29 mouse cellular contexts compared by ENCODE assay signal in the genomic region with DNA sequence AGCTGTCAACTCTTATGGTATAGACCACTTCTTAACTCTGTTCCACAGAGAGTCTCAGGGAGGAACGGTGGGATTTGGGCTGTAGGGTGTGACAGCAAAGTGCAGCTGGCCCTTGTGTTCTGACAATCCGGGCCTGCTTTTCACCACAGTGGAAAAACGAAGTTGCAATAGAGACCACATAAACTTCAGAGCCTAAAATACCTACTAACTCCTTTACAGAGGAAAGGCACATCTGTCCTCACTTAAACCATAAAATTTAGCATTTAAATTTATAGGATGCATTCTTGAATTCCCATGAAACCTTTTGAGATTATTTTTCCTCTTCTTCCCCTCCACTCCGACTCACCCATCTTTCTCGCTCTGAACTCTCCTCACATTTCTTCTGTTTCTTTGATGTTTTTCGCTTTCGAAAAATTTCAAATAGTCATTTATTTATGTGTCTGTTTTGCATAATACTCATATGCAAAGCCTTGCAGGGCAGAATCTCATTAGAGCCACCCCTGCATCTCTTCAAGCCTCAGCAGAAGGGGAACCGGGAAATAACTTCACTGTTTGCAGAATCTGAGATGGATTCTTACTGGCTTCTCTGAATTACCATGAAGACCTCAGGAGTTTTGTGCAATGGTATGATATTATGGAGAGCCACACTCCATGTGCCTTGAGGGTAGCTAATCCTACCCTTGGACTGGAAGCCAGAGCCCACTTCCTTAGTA.
DNase-seq lines count a peak whose midpoint lies in the region; ATAC-seq and TF ChIP-seq lines count a peak whose summit lies in the region.
"Had no signal": no experiment of that assay in that cellular context is flagged by ENCODE, and none has a peak within 500 bp of the region (broad histone marks: within the 10 kb centered on the region; RNA-seq: fewer than 3 reads in every experiment).

No protein-coding gene starts in this region.

- DNase-seq in limb, embryonic 11.5 days (ENCODE audit: low spot score): peak; percentile 15
- no peak for DNase-seq in limb, embryonic 10.5 days (ENCODE audit: low spot score)
- DNase-seq in brain, adult 2 months (ENCODE audit: low read depth, low spot score): peak; percentile 30
- peak; percentile 65 for DNase-seq in embryonic facial prominence, embryonic 14.5 days (ENCODE audit: low spot score)
- no peak for DNase-seq in hindbrain, postnatal 0 days (ENCODE audit: low spot score)
- DNase-seq in adrenal gland, postnatal 10 days: no peak
- DNase-seq: adrenal gland, adult 8-10 months; cerebellum, adult 11 months; cerebellum, adult 9-10 months; cerebellum, postnatal 36 days; gastrocnemius, adult 2 months; gastrocnemius, postnatal 36 days; heart, adult 18-20 months; heart, postnatal 36 days; kidney, adult 9 months; kidney, postnatal 10 days; retina, postnatal 1 day; spleen, adult 18-20 months; thymus, postnatal 4 days had no signal

- ATAC-seq in limb, embryonic 11.5 days (ENCODE audit: insufficient number of reproducible peaks, low FRiP score, low TSS enrichment, low read depth): no peak
- no peak for ATAC-seq in embryonic facial prominence, embryonic 14.5 days (ENCODE audit: low read depth)
- ATAC-seq in limb, embryonic 15.5 days (ENCODE audit: insufficient number of reproducible peaks, low FRiP score, low TSS enrichment, low read depth): no peak
- no peak for ATAC-seq in hindbrain, postnatal 0 days
- ATAC-seq: activated CD4-positive, CD25-positive, alpha-beta regulatory T cell, adult 4 months; CD4-positive, CD25-positive, alpha-beta regulatory T cell, adult 4 months; forebrain, embryonic 14.5 days; intestine, embryonic 16.5 days had no signal

- no peak overlapping the region for H3K27ac ChIP-seq in limb, embryonic 11.5 days (replicated peaks; ENCODE audit: low read depth, low read length)
- H3K27ac ChIP-seq in limb, embryonic 10.5 days: no peak overlapping the region
- peak overlapping the region; percentile 58 for H3K27ac ChIP-seq in embryonic facial prominence, embryonic 14.5 days (replicated peaks; ENCODE audit: low read depth, low read length)
- peak overlapping the region; percentile 55; the same call in 1 of the 2 replicates for H3K27ac ChIP-seq in limb, embryonic 15.5 days
- H3K27ac ChIP-seq in hindbrain, postnatal 0 days: no peak overlapping the region
- H3K27ac ChIP-seq: gastrocnemius, adult 2 months; hindbrain, embryonic 12.5 days; lung, embryonic 15.5 days; midbrain, embryonic 10.5 days had no signal

- no peak overlapping the region for H3K4me2 ChIP-seq in limb, embryonic 11.5 days (ENCODE audit: low read depth, severe bottlenecking)
- H3K4me2 ChIP-seq in embryonic facial prominence, embryonic 14.5 days (ENCODE audit: low read depth, low read length): no peak overlapping the region
- no peak overlapping the region for H3K4me2 ChIP-seq in limb, embryonic 15.5 days
- H3K4me2 ChIP-seq in hindbrain, postnatal 0 days (ENCODE audit: low read depth, low read length): no peak overlapping the region
- H3K4me2 ChIP-seq: heart, embryonic 11.5 days; hindbrain, embryonic 12.5 days; liver, embryonic 11.5 days; lung, embryonic 15.5 days had no signal

- no peak for TF ChIP-seq CTCF in hindbrain, postnatal 0 days (IDR thresholded peaks at IDR 0.05; ENCODE audit: low read depth)

- H3K4me1 ChIP-seq in limb, embryonic 11.5 days (ENCODE audit: control insufficient read depth, insufficient read depth, low read length): no peaks in the 10 kb centered on the region
- H3K4me1 ChIP-seq in limb, embryonic 10.5 days: no peaks in the 10 kb centered on the region
- peaks cover 5% of the 10 kb centered on the region; the same call in 1 of the 2 replicates for H3K4me1 ChIP-seq in embryonic facial prominence, embryonic 14.5 days (ENCODE audit: control insufficient read depth, insufficient read depth, low read length)
- no peaks in the 10 kb centered on the region; the same call in 1 of the 2 replicates for H3K4me1 ChIP-seq in limb, embryonic 15.5 days
- no peaks in the 10 kb centered on the region for H3K4me1 ChIP-seq in hindbrain, postnatal 0 days (ENCODE audit: insufficient read depth, low read length)
- H3K4me1 ChIP-seq: hindbrain, embryonic 12.5 days; lung, embryonic 15.5 days; midbrain, embryonic 10.5 days had no signal

- no peaks in the 10 kb centered on the region for H3K9me3 ChIP-seq in limb, embryonic 11.5 days (ENCODE audit: control insufficient read depth, low read length)
- H3K9me3 ChIP-seq in limb, embryonic 10.5 days (replicated peaks): no peaks in the 10 kb centered on the region
- H3K9me3 ChIP-seq in embryonic facial prominence, embryonic 14.5 days (ENCODE audit: control insufficient read depth, low read length): no peaks in the 10 kb centered on the region
- H3K9me3 ChIP-seq in limb, embryonic 15.5 days: no peaks in the 10 kb centered on the region
- H3K9me3 ChIP-seq in hindbrain, postnatal 0 days (ENCODE audit: low read length): no peaks in the 10 kb centered on the region
- H3K9me3 ChIP-seq: hindbrain, embryonic 12.5 days; lung, embryonic 15.5 days; midbrain, embryonic 10.5 days had no signal

- no peaks in the 10 kb centered on the region for H3K36me3 ChIP-seq in limb, embryonic 11.5 days (ENCODE audit: control insufficient read depth, insufficient read depth, low read length)
- no peaks in the 10 kb centered on the region for H3K36me3 ChIP-seq in limb, embryonic 10.5 days
- no peaks in the 10 kb centered on the region for H3K36me3 ChIP-seq in embryonic facial prominence, embryonic 14.5 days (ENCODE audit: control insufficient read depth, insufficient read depth, low read length)
- H3K36me3 ChIP-seq in limb, embryonic 15.5 days: no peaks in the 10 kb centered on the region
- H3K36me3 ChIP-seq in hindbrain, postnatal 0 days (ENCODE audit: insufficient read depth, low read length): no peaks in the 10 kb centered on the region
- H3K36me3 ChIP-seq: hindbrain, embryonic 12.5 days; lung, embryonic 15.5 days; midbrain, embryonic 10.5 days had no signal

- WGBS in limb, embryonic 11.5 days: 71% methylated on average over 8 of the region's 8 CpGs
- 77% methylated on average over 8 of the region's 8 CpGs for WGBS in limb, embryonic 10.5 days
- WGBS in embryonic facial prominence, embryonic 14.5 days: 43% methylated on average over 8 of the region's 8 CpGs
- WGBS in limb, embryonic 15.5 days: 27% methylated on average over 8 of the region's 8 CpGs
- WGBS in hindbrain, postnatal 0 days: 65% methylated on average over 8 of the region's 8 CpGs

- H3K27me3 ChIP-seq in limb, embryonic 11.5 days (ENCODE audit: control insufficient read depth, insufficient read depth, low read length): no peaks in the 10 kb centered on the region
- H3K27me3 ChIP-seq in limb, embryonic 10.5 days (ENCODE audit: low read depth, poor library complexity, severe bottlenecking): no peaks in the 10 kb centered on the region
- no peaks in the 10 kb centered on the region for H3K27me3 ChIP-seq in embryonic facial prominence, embryonic 14.5 days (replicated peaks; ENCODE audit: control insufficient read depth, insufficient read depth, low read length)
- H3K27me3 ChIP-seq in limb, embryonic 15.5 days: no peaks in the 10 kb centered on the region
- H3K27me3 ChIP-seq in hindbrain, postnatal 0 days (ENCODE audit: insufficient read depth, low read length): no peaks in the 10 kb centered on the region
- H3K27me3 ChIP-seq: hindbrain, embryonic 12.5 days; lung, embryonic 15.5 days had no signal

- H3K4me3 ChIP-seq in limb, embryonic 11.5 days (ENCODE audit: low read depth, low read length): no peak overlapping the region
- H3K4me3 ChIP-seq in limb, embryonic 10.5 days: no peak overlapping the region
- H3K4me3 ChIP-seq in embryonic facial prominence, embryonic 14.5 days (ENCODE audit: low read depth, low read length): no peak overlapping the region
- H3K4me3 ChIP-seq in limb, embryonic 15.5 days: no peak overlapping the region
- no peak overlapping the region for H3K4me3 ChIP-seq in hindbrain, postnatal 0 days (ENCODE audit: low read length)
- H3K4me3 ChIP-seq: gastrocnemius, adult 2 months; hindbrain, embryonic 12.5 days; lung, embryonic 15.5 days; midbrain, embryonic 10.5 days had no signal

- no peak overlapping the region for H3K9ac ChIP-seq in limb, embryonic 11.5 days (ENCODE audit: low read length)
- H3K9ac ChIP-seq in embryonic facial prominence, embryonic 14.5 days (ENCODE audit: low read depth, low read length): no peak overlapping the region
- H3K9ac ChIP-seq in limb, embryonic 15.5 days: no peak overlapping the region
- H3K9ac ChIP-seq in hindbrain, postnatal 0 days (replicated peaks; ENCODE audit: low read length): no peak overlapping the region
- H3K9ac ChIP-seq: hindbrain, embryonic 12.5 days; lung, embryonic 15.5 days had no signal

Comparison
In these comparisons a context has a peak if more than half of its experiments do, and no peak if none do; other contexts are left out.
1. DNase-seq: peak in limb, embryonic 11.5 days (single experiment), brain, adult 2 months (single experiment) and embryonic facial prominence, embryonic 14.5 days (single experiment); none in limb, embryonic 10.5 days (single experiment), hindbrain, postnatal 0 days (single experiment) and adrenal gland, postnatal 10 days (single experiment).
2. H3K27ac ChIP-seq: peak in embryonic facial prominence, embryonic 14.5 days (single experiment) and limb, embryonic 15.5 days (single experiment); none in limb, embryonic 11.5 days (single experiment), limb, embryonic 10.5 days (single experiment) and hindbrain, postnatal 0 days (single experiment).